Mouse (Mus musculus) thymus, adult 2 months (tissue): ENCODE measurements around the gene Rab24.

Experiments used
- CTCF ChIP-seq: fragments of 200-500 bp; IDR thresholded peaks from 2 replicates; pipeline ENCODE4 v1.5.1; 2012; ENCODE audit warnings: mild to moderate bottlenecking, control low read depth, low read length, moderate library complexity, borderline replicate concordance; ENCODE audit not compliant: control insufficient read depth, poor library complexity, insufficient read depth; ENCODE audit errors: extremely low read depth
- POLR2A ChIP-seq: fragments of 200-500 bp; IDR thresholded peaks from 2 replicates; pipeline ENCODE4 v1.6.1; 2012; ENCODE audit warnings: mild to moderate bottlenecking, low read length, control low read depth, moderate library complexity; ENCODE audit not compliant: control insufficient read depth, poor library complexity, insufficient read depth; ENCODE audit errors: extremely low read depth

DNA sequence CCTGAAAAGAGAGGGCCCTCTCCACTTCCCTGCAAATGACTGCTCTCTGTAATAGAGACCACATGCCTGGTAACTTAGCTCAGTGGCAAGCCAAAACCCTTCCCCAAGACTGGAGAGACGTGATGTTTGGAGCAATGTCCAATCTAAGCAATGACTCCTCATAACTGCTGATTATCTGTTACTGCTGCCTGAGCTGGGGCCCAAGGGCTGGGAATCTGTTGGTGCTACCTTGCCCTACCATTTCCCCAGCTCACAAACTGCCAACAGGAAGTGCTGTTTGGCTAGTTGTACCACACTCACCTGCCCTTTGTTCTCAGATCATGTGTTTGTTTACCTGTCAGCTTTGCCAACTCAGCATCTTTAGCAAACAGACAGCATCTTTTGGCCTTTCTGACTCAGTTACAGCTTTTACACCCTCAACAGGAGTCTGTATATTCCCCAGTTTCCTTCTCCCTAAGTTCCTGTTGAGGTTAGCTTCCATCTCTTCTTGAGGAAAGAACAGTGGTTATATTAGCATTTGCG lies 6.8 kb downstream of the Rab24 start:
- TF ChIP-seq CTCF (no peak), POLR2A (no peak)
